Mouse (Mus musculus) heart, adult 2 months (tissue): ENCODE measurements around the gene Olfr523.

Source experiments
- CTCF ChIP-seq: fragments of 200-600 bp; IDR thresholded peaks from 2 replicates; pipeline ENCODE4 v1.8.1; 2022; ENCODE audit warnings: antibody characterized with exemption, mild to moderate bottlenecking, moderate library complexity
- EP300 ChIP-seq: fragments of 200-500 bp; IDR thresholded peaks from 2 replicates; pipeline ENCODE4 v1.6.1; 2011; ENCODE audit warnings: low read depth, low read length, control low read depth; ENCODE audit not compliant: insufficient read depth
- POLR2A ChIP-seq: fragments of 200-500 bp; IDR thresholded peaks from 2 replicates; pipeline ENCODE4 v1.6.1; 2011; ENCODE audit warnings: mild to moderate bottlenecking, low read depth, low read length, control low read depth; ENCODE audit not compliant: insufficient read depth

GRCm38 (mm10) chr7:140219268-140219667, 46.3 kb downstream of the Olfr523 start:
- no peak for TF ChIP-seq CTCF
- TF ChIP-seq EP300 = no peak
- no peak for TF ChIP-seq POLR2A
